Mouse (Mus musculus) cortical plate, adult 2 months (tissue): ENCODE results near the gene Dclre1b. TPM values are rescaled to one million over a fixed set of nuclear protein-coding genes. Genes with fewer than 3 reads are reported as not detected.
"Not testable (repeated sequence)": the region's sequence is repeated elsewhere in the genome, so short reads cannot be mapped to it uniquely, and the experiment has no call there.

ENCODE experiments used
- H3K27ac ChIP-seq: fragments of 200-500 bp; 2 replicates; pipeline ENCODE4 v1.5.1; 2012; ENCODE audit warnings: low read length, control low read depth, inconsistent platforms; ENCODE audit not compliant: insufficient read depth
- H3K4me1 ChIP-seq: fragments of 200-500 bp; 2 replicates; pipeline ENCODE4 v1.6.1; 2011; ENCODE audit warnings: low read length; ENCODE audit not compliant: control insufficient read depth, insufficient read depth
- H3K4me3 ChIP-seq: fragments of 200-500 bp; 2 replicates; pipeline ENCODE4 v1.5.1; 2011; ENCODE audit warnings: mild to moderate bottlenecking, low read length, control low read depth; ENCODE audit not compliant: insufficient read depth
- CTCF ChIP-seq: fragments of 200-500 bp; IDR thresholded peaks from 2 replicates; pipeline ENCODE4 v1.5.1; 2011; ENCODE audit warnings: mild to moderate bottlenecking, control low read depth, low read length; ENCODE audit not compliant: insufficient read depth; ENCODE audit errors: extremely low read depth
- POLR2A ChIP-seq: fragments of 200-500 bp; IDR thresholded peaks from 2 replicates; pipeline ENCODE4 v1.6.1; 2011; ENCODE audit warnings: mild to moderate bottlenecking, low read length, control low read depth; ENCODE audit not compliant: insufficient read depth; ENCODE audit errors: extremely low read depth
- polyA plus RNA-seq: library from polyadenylated mRNA; depleted of rRNA; stranded (reverse); fragments of >200 nt; gene quantifications from 2 replicates; pipeline ENCODE4 v1.2.3, GENCODE M21; 2012

Dclre1b gene
- polyA plus RNA-seq, 1 experiment = 6.6 TPM

DNA sequence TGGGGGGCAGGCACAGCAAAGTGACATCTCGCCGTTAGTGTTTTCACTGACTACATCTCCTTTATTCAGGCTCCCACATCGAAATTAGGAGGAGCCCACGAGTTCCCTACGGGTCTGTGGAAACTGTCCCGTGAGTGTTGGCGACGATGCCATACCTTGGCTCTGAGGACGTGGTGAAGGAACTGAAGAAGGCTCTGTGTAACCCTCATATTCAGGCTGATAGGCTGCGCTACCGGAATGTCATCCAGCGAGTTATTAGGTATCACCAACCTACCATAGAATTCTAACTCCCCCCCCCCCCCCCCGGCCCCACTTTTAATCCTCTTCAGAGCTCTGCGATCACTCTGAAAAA, 531 bp upstream of the Dclre1b start:
- Histone ChIP-seq H3K4me1 (no peaks in the 10 kb centered on the region), H3K4me3 (peak overlapping the region; percentile 73), H3K27ac (peak overlapping the region; percentile 86)
- TF ChIP-seq POLR2A (no peak), CTCF (no peak)

DNA sequence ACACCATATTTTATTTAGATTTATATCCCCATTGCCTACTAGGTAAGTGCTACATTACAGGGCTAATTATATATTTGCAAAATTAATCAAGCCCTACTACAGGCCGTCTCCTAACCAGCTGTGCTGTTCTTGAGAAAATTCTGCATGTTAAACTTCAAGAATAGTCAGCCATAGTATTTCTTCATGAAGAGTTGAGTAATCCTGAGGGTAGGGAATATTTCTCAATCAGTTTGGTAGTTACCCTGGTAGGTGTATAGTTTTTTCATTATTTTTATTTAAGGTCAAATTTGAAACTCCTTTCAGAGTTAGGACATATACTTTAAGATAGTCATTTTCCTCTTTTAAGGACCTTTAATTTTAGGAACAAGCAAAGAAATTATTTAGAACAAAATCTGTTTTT, 3.6 kb downstream of the Dclre1b start:
- Histone ChIP-seq H3K27ac (no peak overlapping the region), H3K4me3 (no peak overlapping the region), H3K4me1 (peaks cover 4% of the 10 kb centered on the region; the same call in 1 of the 2 replicates)
- TF ChIP-seq POLR2A (no peak), CTCF (no peak)

DNA sequence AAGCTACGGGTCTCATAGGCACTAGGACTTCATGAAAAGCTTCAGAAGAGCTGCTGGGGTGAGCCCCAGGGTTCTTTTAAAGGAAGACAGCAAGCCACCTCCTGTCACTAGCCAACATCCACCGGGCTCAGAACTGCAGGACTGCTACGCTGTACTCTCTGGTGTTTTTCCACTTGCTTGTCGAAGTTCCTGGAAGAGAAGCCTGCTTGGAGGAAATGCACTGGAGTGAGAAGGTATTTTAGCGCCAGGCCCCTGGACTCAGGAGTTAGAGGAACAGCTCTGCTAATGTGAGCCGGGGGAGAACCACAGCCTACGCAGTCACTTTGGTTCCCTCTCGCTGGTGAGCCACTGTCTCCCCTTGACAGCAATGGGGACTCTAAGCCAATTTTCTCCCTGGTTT, 6.4 kb downstream of the Dclre1b start:
- H3K4me3 ChIP-seq = no peak overlapping the region
- H3K4me1 ChIP-seq = peaks cover 4% of the 10 kb centered on the region; the same call in 1 of the 2 replicates
- TF ChIP-seq CTCF (no peak), POLR2A (no peak)
- peak overlapping the region; percentile 38 for H3K27ac ChIP-seq

DNA sequence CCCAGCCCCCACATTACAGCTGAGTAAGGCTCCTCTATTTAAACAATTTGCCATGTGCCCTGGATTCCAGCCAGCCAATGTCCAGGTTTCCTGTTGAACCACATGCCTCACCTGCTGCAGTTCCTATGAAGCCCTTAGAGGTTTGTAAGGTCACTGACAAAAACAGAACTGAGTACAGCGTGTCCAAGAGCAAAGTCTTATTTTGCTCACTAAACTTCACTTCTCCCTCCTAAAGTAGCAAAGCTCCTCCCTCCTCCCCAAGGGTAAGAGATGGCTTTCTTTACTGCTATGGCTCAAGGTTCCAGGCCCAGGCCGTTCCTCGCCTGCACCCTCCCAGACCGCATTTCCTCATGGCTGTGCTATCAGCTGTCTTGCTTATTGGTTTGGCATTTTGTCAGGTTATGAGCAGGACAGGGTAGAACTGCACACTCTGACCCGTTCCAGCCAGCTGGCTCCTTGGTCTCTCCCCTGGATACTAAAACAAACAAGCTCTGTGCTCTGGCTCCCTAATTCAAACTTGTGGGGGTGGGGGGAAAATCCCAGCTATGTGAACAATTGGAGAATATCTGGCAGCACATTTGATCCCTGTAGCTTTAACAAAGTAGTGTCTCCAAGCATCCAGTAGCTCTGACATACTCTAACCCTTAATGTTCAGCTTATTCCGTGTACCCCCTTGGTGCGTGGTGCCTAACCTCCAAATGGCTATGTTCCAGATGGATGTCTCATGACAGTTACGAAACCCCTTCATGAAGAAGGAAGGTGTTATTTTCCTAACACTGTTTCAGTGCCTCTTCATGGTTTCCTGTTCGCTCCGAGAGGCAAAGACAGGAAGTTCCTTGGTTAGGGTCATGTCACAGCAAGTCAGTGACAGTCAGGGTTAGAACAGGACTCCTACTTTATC, 7.4 kb downstream of the Dclre1b start:
- H3K27ac ChIP-seq = peak overlapping the region; percentile 82
- no peak overlapping the region for H3K4me3 ChIP-seq
- TF ChIP-seq CTCF = no peak
- no peak for TF ChIP-seq POLR2A
- H3K4me1 ChIP-seq = peaks cover 4% of the 10 kb centered on the region; the same call in 1 of the 2 replicates

DNA sequence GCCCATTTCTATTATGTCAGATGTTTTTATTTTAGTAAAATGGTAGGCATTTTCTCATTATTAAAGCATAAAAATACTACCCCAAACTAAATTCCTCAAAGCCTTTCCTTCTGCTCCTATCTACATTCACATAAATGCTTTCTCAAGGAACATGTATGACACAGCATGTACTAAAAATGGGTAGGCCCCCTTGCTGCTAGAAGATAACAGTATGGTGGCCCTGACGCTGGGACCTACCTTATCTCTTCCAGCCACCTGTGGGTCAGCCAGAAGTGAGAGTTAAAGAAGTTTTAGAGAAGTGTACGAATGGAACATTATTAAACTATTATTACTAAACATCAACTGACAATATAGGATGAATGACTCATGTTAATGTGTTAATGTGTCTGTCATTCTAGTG, 9.7 kb downstream of the Dclre1b start:
- H3K27ac ChIP-seq = no peak overlapping the region
- TF ChIP-seq POLR2A (no peak), CTCF (no peak)
- H3K4me3 ChIP-seq = no peak overlapping the region
- peaks cover 4% of the 10 kb centered on the region; the same call in 1 of the 2 replicates for H3K4me1 ChIP-seq

- Histone ChIP-seq H3K4me3 (no peak overlapping the region), H3K4me1 (peaks cover under 1% of the 10 kb centered on the region; the same call in 1 of the 2 replicates), H3K27ac (no peak overlapping the region)
- no peak for TF ChIP-seq POLR2A
- no peak for TF ChIP-seq CTCF
Observed at GRCm38 (mm10) chr3:103796389-103796788, 12.9 kb downstream of the Dclre1b start.

GRCm38 (mm10) chr3:103792566-103792965, 16.7 kb downstream of the Dclre1b start:
- Histone ChIP-seq H3K4me3 (no peak overlapping the region), H3K27ac (no peak overlapping the region), H3K4me1 (peaks cover 2% of the 10 kb centered on the region; the same call in 1 of the 2 replicates)
- TF ChIP-seq POLR2A = no peak
- TF ChIP-seq CTCF = no peak

DNA sequence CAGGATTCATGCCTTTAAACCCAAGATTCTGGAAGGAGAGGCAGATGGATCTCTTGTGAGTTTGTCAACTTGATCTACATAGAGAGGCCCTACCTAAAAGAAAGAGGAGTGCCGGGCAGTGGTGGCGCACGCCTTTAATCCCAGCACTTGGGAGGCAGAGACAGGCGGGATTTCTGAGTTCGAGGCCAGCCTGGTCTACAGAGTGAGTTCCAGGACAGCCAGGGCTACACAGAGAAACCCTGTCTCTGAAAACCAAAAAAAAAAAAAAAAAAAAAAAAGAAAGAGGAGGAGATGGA, 17.2 kb downstream of the Dclre1b start:
- not testable (repeated sequence) for H3K4me3 ChIP-seq, H3K4me1 ChIP-seq
- peak overlapping the region; percentile 99 for H3K27ac ChIP-seq

- Histone ChIP-seq H3K4me1 (peaks cover 3% of the 10 kb centered on the region; the same call in 1 of the 2 replicates), H3K4me3 (peak within 1 kb of the TSS; percentile 97), H3K27ac (peak within 1 kb of the TSS; percentile 99)
- TF ChIP-seq POLR2A (peak; percentile 77), CTCF (no peak)
Observed at GRCm38 (mm10) chr3:103791230-103792110, 17.8 kb downstream of the Dclre1b start, which contains the start of gene Hipk1. Gene Hipk1 (minus strand): TSS chr3:103791563.
